Mouse (Mus musculus) limb, embryonic 11.5 days (tissue): ENCODE measurements around the gene Fmn2. TPM values are rescaled to one million over a fixed set of nuclear protein-coding genes. Genes with fewer than 3 reads are reported as not detected.

Experiments used
- ATAC-seq: fragments of 200-750 bp; cut with Nextera tagmentation; 2 replicates; pipeline ENCODE4 v1.8.0; 2017; ENCODE audit warnings: low read depth; ENCODE audit not compliant: insufficient number of reproducible peaks, low FRiP score, low TSS enrichment
- DNase-seq: peaks from one replicate; pipeline ENCODE4 v3.0.0-alpha.2; 2015; ENCODE audit warnings: low spot score
- H3K27ac ChIP-seq: fragments of 300-500 bp; sonication (generic); replicated peaks from 2 replicates; pipeline ENCODE4 v1.5.1; 2014; ENCODE audit warnings: low read depth, mild to moderate bottlenecking, low read length
- H3K27me3 ChIP-seq: fragments of 300-500 bp; sonication (generic); 2 replicates; pipeline ENCODE4 v1.6.1; 2014; ENCODE audit warnings: mild to moderate bottlenecking, low read length, mixed read lengths; ENCODE audit not compliant: control insufficient read depth, insufficient read depth
- H3K36me3 ChIP-seq: fragments of 300-500 bp; sonication (generic); 2 replicates; pipeline ENCODE4 v1.6.1; 2014; ENCODE audit warnings: mild to moderate bottlenecking, low read length, moderate library complexity, mixed read lengths; ENCODE audit not compliant: control insufficient read depth, insufficient read depth
- H3K4me1 ChIP-seq: fragments of 300-500 bp; sonication (generic); 2 replicates; pipeline ENCODE4 v1.6.1; 2014; ENCODE audit warnings: low read length, mixed read lengths; ENCODE audit not compliant: control insufficient read depth, insufficient read depth
- H3K4me2 ChIP-seq: fragments of 300-500 bp; sonication (generic); 2 replicates; pipeline ENCODE4 v1.6.1; 2014; ENCODE audit warnings: low read depth, mild to moderate bottlenecking, moderate library complexity; ENCODE audit not compliant: severe bottlenecking
- H3K4me3 ChIP-seq: fragments of 300-500 bp; sonication (generic); 2 replicates; pipeline ENCODE4 v1.5.1; 2014; ENCODE audit warnings: low read depth, low read length
- H3K9ac ChIP-seq: fragments of 300-500 bp; sonication (generic); 2 replicates; pipeline ENCODE4 v1.6.1; 2014; ENCODE audit warnings: mild to moderate bottlenecking, low read length
- H3K9me3 ChIP-seq: fragments of 300-500 bp; sonication (generic); 2 replicates; pipeline ENCODE4 v1.6.1; 2016; ENCODE audit warnings: low read length; ENCODE audit not compliant: control insufficient read depth
- WGBS: fragments of 180-500 bp; shearing (Covaris S2); extraction: QIAGEN DNeasy Blood & Tissue Kit; methylation state at CpG from one replicate; pipeline ENCODE4 v1.1.7; 2014; 5-methylcytosine and 5-hydroxymethylcytosine counted together
- polyA plus RNA-seq: library from polyadenylated mRNA; unstranded; fragments of >200 nt; fragmentation: Nextera tagmentation; extraction: Ambion mirVana; gene quantifications from 2 replicates; pipeline ENCODE4 v1.2.1, GENCODE M21; 2014

The Fmn2 gene
- polyA plus RNA-seq, 1 experiment from 2014 or later = 1.3 TPM

DNA sequence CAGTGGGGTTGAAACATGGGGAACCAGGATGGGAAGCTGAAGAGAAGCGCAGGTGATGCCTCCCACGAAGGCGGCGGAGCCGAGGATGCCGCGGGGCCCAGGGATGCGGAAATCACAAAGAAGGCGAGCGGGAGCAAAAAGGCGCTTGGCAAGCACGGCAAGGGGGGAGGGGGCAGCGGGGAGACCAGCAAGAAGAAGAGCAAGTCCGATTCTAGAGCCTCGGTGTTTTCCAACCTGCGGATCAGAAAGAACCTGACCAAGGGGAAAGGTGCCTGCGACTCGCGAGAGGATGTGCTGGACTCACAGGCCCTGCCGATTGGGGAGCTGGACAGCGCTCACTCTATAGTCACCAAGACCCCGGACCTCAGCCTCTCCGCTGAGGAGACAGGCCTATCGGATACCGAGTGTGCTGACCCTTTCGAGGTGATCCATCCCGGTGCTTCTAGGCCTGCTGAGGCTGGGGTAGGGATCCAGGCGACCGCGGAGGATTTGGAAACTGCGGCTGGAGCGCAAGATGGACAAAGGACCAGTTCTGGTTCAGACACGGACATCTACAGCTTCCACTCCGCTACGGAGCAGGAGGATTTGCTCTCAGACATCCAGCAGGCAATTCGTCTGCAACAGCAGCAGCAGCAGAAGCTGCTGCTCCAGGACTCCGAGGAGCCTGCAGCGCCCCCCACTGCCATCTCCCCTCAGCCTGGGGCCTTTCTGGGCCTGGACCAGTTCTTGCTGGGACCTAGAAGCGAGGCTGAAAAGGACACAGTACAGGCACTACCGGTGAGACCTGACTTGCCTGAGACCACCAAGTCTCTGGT is 613 bp downstream of the Fmn2 start:
- peaks cover 3% of the 10 kb centered on the region; the same call in 1 of the 2 replicates for H3K4me1 ChIP-seq
- H3K36me3 ChIP-seq = no peaks in the 10 kb centered on the region
- DNase-seq (peak; percentile 72), ATAC-seq (peak; percentile 53; the same call in 1 of the 2 replicates)
- peak overlapping the region; percentile 97 for H3K4me2 ChIP-seq
- peaks cover 8% of the 10 kb centered on the region; the same call in 1 of the 2 replicates for H3K27me3 ChIP-seq
- H3K27ac ChIP-seq = no peak overlapping the region; the same call in 1 of the 2 replicates
- peak overlapping the region; percentile 67 for H3K9ac ChIP-seq
- under 1% methylated on average over 40 of the region's 40 CpGs for WGBS
- H3K4me3 ChIP-seq = peak overlapping the region; percentile 60
- no peaks in the 10 kb centered on the region for H3K9me3 ChIP-seq

DNA sequence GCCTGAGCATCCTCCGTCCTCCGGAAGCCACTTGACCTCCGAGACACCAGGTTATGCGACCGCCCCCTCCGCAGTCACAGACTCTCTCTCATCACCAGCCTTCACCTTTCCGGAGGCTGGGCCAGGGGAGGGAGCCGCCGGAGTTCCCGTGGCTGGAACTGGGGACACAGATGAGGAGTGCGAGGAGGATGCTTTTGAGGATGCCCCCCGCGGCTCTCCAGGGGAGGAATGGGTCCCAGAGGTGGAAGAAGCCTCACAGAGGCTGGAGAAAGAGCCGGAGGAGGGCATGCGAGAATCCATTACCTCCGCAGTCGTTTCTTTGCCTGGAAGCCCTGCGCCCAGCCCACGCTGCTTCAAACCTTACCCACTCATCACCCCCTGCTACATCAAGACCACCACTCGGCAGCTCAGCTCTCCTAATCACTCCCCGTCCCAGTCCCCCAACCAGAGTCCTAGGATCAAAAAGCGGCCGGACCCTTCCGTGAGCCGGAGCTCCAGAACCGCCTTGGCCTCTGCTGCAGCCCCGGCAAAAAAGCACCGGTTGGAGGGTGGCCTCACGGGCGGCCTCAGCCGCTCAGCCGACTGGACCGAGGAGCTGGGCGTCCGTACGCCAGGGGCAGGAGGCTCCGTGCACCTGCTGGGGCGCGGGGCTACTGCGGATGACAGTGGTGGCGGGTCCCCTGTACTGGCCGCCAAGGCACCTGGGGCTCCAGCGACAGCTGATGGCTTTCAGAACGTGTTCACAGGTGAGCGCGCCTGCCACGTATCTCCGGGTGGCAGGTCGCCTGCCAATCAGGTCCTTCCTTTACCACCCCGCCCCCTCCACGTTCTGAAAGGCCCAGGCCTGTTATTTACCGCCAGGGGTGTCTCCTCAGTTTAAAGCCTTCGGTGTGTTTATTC is 1.5 kb downstream of the Fmn2 start:
- ATAC-seq (no peak), DNase-seq (peak; percentile 48)
- Histone ChIP-seq H3K9ac (peak overlapping the region; percentile 67; the same call in 1 of the 2 replicates), H3K27ac (no peak overlapping the region), H3K9me3 (no peaks in the 10 kb centered on the region), H3K4me1 (peaks cover 3% of the 10 kb centered on the region; the same call in 1 of the 2 replicates), H3K4me2 (peak overlapping the region; percentile 97), H3K36me3 (no peaks in the 10 kb centered on the region), H3K4me3 (peak overlapping the region; percentile 60), H3K27me3 (peaks cover 8% of the 10 kb centered on the region; the same call in 1 of the 2 replicates)
- under 1% methylated on average over 53 of the region's 53 CpGs for WGBS

GRCm38 (mm10) chr1:174508571-174509110 is 7.0 kb downstream of the Fmn2 start:
- 87% methylated on average over 13 of the region's 13 CpGs for WGBS
- no peaks in the 10 kb centered on the region for H3K36me3 ChIP-seq
- 0 out of 2 replicates have a peak, but pooled peaks cover 1% of the 10 kb centered on the region for H3K27me3 ChIP-seq
- no peaks in the 10 kb centered on the region for H3K4me1 ChIP-seq
- no peak overlapping the region for H3K4me2 ChIP-seq
- DNase-seq (no peak), ATAC-seq (no peak)
- H3K9ac ChIP-seq = no peak overlapping the region
- H3K4me3 ChIP-seq = no peak overlapping the region
- H3K9me3 ChIP-seq = no peaks in the 10 kb centered on the region
- H3K27ac ChIP-seq = no peak overlapping the region

DNA sequence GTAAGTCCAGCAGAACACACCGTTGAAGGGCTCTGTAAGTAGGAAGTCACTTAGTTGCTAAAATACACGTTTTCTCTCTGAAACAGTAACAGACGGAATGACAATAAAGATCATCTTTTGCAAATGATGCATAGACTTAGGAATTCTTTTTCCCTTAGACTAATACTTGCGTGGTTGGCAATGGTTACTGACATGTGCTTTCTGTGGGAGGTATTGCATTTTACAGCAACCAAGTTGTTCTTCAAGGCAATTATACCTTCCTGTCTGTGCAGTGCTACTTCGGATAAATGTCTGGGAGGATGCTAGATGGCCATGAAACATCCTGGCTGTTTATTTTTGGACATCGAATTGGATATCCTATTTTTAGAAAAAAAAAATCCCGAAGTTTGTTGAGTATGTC is 11.8 kb downstream of the Fmn2 start:
- ATAC-seq (no peak), DNase-seq (no peak)
- no peak overlapping the region for H3K9ac ChIP-seq
- H3K9me3 ChIP-seq = no peaks in the 10 kb centered on the region
- 89% methylated on average over 7 of the region's 7 CpGs for WGBS
- no peak overlapping the region for H3K27ac ChIP-seq
- H3K27me3 ChIP-seq = no peaks in the 10 kb centered on the region
- H3K4me2 ChIP-seq = no peak overlapping the region
- no peaks in the 10 kb centered on the region for H3K4me1 ChIP-seq
- no peaks in the 10 kb centered on the region for H3K36me3 ChIP-seq
- no peak overlapping the region for H3K4me3 ChIP-seq

DNA sequence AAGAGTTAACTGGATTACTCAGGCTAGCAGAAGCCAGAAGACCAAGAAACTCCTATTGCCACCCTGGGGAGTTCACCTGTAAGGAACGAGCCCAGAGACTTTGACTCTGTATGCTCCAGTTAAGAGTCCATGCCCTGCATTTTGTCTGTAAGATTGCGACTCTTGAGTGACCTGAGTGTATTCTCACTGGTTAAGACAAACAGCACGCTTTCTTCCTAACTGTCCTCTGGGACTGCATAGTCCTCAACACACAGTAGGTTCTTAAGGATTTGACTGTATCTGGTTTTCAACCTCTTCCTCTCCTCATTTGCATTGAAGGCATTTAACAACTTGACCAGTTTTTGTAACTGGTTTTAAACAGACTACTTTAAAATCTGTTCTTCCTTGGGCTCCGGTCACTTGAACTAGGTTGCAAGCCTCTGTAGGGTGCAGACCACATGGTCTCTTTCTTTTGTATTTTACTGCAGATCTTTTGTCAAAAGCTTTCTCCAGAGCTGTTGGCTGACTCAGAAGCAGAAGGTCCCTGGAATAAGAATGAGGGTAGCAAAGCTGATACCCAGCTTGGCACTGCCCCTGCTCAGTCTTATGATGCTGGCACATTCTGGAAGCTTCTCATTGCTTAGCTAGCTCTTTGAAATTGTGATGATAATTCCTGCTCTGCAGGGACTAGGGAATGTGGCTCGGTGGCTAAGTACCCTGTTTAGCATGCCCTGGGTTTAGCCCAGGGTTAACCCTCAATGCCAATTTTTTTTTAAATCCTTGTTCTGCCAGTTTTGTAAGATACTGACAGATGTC is 20.5 kb downstream of the Fmn2 start:
- Histone ChIP-seq H3K4me1 (no peaks in the 10 kb centered on the region), H3K9me3 (no peaks in the 10 kb centered on the region), H3K27ac (no peak overlapping the region), H3K9ac (no peak overlapping the region), H3K27me3 (no peaks in the 10 kb centered on the region), H3K36me3 (no peaks in the 10 kb centered on the region), H3K4me2 (no peak overlapping the region), H3K4me3 (no peak overlapping the region)
- no peak for DNase-seq
- ATAC-seq = no peak
- WGBS = 86% methylated on average over 5 of the region's 5 CpGs

DNA sequence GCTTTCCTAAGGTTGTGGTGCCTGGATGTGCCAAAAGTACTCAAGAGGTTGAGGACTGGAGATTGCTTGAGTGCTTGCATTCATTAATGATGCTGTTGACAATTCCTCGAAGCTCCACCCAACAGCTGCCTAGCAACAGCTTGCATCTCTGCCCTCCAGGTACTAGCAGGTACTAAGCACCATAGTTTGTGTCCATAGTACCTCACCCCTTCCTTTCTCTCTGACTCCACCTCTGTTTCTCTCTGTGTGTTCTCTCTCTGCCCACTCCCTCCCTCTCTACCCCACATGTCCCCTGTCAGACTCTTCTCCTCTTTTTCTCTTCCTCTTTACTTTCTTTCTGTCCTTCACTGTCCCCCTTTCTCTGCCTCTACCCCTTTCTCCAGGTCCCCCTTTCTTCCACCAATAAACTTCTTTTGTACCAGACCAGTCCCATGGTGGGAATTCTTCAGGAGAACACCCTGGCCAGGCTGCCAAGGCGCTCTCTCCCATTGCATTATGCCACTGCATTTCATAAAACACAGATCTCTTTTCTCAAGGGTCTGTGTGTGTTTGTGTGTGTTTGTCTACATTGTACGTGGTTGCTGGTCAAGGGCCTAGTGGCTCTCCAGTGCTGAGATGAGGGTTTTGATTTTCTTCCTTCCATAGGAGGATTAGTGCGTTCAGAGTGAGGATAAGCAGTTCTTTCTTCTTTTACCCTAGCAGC is 21.3 kb downstream of the Fmn2 start:
- Histone ChIP-seq H3K36me3 (no peaks in the 10 kb centered on the region), H3K9ac (no peak overlapping the region), H3K4me2 (no peak overlapping the region), H3K27me3 (no peaks in the 10 kb centered on the region), H3K9me3 (no peaks in the 10 kb centered on the region), H3K27ac (no peak overlapping the region), H3K4me1 (no peaks in the 10 kb centered on the region), H3K4me3 (no peak overlapping the region)
- ATAC-seq (no peak), DNase-seq (no peak)
- 78% methylated on average over 4 of the region's 4 CpGs for whole genome bisulfite sequencing

DNA sequence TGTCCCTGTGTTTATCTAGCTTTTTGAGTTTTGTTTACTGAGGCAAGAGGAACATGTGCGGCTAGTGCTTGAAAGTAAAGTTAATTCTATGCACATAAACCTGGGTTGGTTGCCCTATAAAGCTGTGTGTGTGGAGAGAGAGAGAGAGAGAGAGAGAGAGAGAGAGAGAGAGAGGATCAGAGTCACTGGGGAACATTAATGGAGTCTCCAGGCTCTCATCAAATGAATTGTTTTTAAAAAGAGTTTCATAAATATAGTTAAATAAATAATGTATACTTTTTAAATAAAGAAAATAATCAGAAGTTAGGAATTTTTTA is 21.8 kb downstream of the Fmn2 start:
- no peaks in the 10 kb centered on the region for H3K27me3 ChIP-seq
- WGBS = 58% methylated on average over 1 of the region's 1 CpGs

More for the DNA sequence above, 21.8 kb downstream of the Fmn2 start:
- ATAC-seq (no peak), DNase-seq (no peak)
- Histone ChIP-seq H3K36me3 (no peaks in the 10 kb centered on the region), H3K9ac (no peak overlapping the region), H3K9me3 (no peaks in the 10 kb centered on the region), H3K4me2 (no peak overlapping the region), H3K4me3 (no peak overlapping the region), H3K4me1 (no peaks in the 10 kb centered on the region), H3K27ac (no peak overlapping the region)
